Mouse (Mus musculus) midbrain, embryonic 13.5 days (tissue): Measurements from ENCODE around the gene Gnb3. TPM values are rescaled to one million over a fixed set of nuclear protein-coding genes. Genes with fewer than 3 reads are reported as not detected.
"Not testable (repeated sequence)": the region's sequence is repeated elsewhere in the genome, so short reads cannot be mapped to it uniquely, and the experiment has no call there.

ENCODE experiments used
- ATAC-seq: fragments of 200-750 bp; cut with Nextera tagmentation; 2 replicates; pipeline ENCODE4 v1.8.0; 2017; ENCODE audit warnings: mild to moderate bottlenecking, moderate TSS enrichment, moderate library complexity
- H3K27ac ChIP-seq: fragments of 300-500 bp; sonication (generic); 2 replicates; pipeline ENCODE4 v1.5.1; 2015; ENCODE audit warnings: inconsistent platforms, mild to moderate bottlenecking, moderate library complexity
- H3K27me3 ChIP-seq: fragments of 300-500 bp; sonication (generic); 2 replicates; pipeline ENCODE4 v1.6.1; 2015; ENCODE audit warnings: mild to moderate bottlenecking, inconsistent platforms
- H3K36me3 ChIP-seq: fragments of 300-500 bp; sonication (generic); 2 replicates; pipeline ENCODE4 v1.6.1; 2015; ENCODE audit warnings: mild to moderate bottlenecking, inconsistent platforms
- H3K4me1 ChIP-seq: fragments of 300-500 bp; sonication (generic); replicated peaks from 2 replicates; pipeline ENCODE4 v1.6.1; 2015; ENCODE audit warnings: inconsistent platforms
- H3K4me2 ChIP-seq: fragments of 300-500 bp; sonication (generic); replicated peaks from 2 replicates; pipeline ENCODE4 v1.6.1; 2015; ENCODE audit warnings: moderate library complexity, mild to moderate bottlenecking, inconsistent platforms
- H3K4me3 ChIP-seq: fragments of 300-500 bp; sonication (generic); replicated peaks from 2 replicates; pipeline ENCODE4 v1.5.1; 2015; ENCODE audit warnings: mild to moderate bottlenecking, inconsistent platforms
- H3K9ac ChIP-seq: fragments of 300-500 bp; sonication (generic); replicated peaks from 2 replicates; pipeline ENCODE4 v1.6.1; 2015; ENCODE audit warnings: mild to moderate bottlenecking, inconsistent platforms
- H3K9me3 ChIP-seq: fragments of 300-500 bp; sonication (generic); 2 replicates; pipeline ENCODE4 v1.6.1; 2016; ENCODE audit warnings: mild to moderate bottlenecking, inconsistent platforms
- WGBS: fragments of 180-500 bp; shearing (Covaris S2); methylation state at CpG from one replicate; pipeline ENCODE4 v1.1.7; 2015; 5-methylcytosine and 5-hydroxymethylcytosine counted together
- polyA plus RNA-seq: library from polyadenylated mRNA; unstranded; fragments of >200 nt; fragmentation: Nextera tagmentation; extraction: Ambion mirVana; gene quantifications from 2 replicates; pipeline ENCODE4 v1.2.1, GENCODE M21; 2015

Gene Gnb3
- polyA plus RNA-seq, 1 experiment from 2014 or later = 7.5 TPM

GRCm38 (mm10) chr6:124813496-124813895, 26.6 kb downstream of the Gnb3 start:
- Histone ChIP-seq H3K9me3 (no peaks in the 10 kb centered on the region), H3K9ac (peak overlapping the region; percentile 80), H3K4me3 (peak overlapping the region; percentile 63), H3K4me2 (peak overlapping the region; percentile 88), H3K36me3 (peaks cover 51% of the 10 kb centered on the region), H3K27ac (peak overlapping the region; percentile 83), H3K4me1 (peaks cover 51% of the 10 kb centered on the region), H3K27me3 (no peaks in the 10 kb centered on the region)
- 0% methylated on average over 18 of the region's 18 CpGs for WGBS
- peak; percentile 69 for ATAC-seq

- WGBS = 17% methylated on average over 9 of the region's 9 CpGs
- H3K36me3 ChIP-seq = peaks cover 45% of the 10 kb centered on the region
- peak overlapping the region; percentile 83 for H3K27ac ChIP-seq
- peak overlapping the region; percentile 63 for H3K4me3 ChIP-seq
- H3K9me3 ChIP-seq = no peaks in the 10 kb centered on the region
- no peaks in the 10 kb centered on the region for H3K27me3 ChIP-seq
- peaks cover 56% of the 10 kb centered on the region for H3K4me1 ChIP-seq
- H3K4me2 ChIP-seq = peak overlapping the region; percentile 88
- no peak for ATAC-seq
- H3K9ac ChIP-seq = peak overlapping the region; percentile 80
Observed at GRCm38 (mm10) chr6:124812848-124813247, 27.2 kb downstream of the Gnb3 start.

- Histone ChIP-seq H3K9me3 (no peaks in the 10 kb centered on the region), H3K36me3 (peaks cover 36% of the 10 kb centered on the region), H3K27ac (no peak overlapping the region), H3K27me3 (no peaks in the 10 kb centered on the region), H3K4me3 (peak overlapping the region; percentile 63), H3K4me2 (peak overlapping the region; percentile 88), H3K4me1 (peaks cover 56% of the 10 kb centered on the region), H3K9ac (peak overlapping the region; percentile 80; the same call in 1 of the 2 replicates)
- WGBS = 87% methylated on average over 24 of the region's 24 CpGs
- no peak for ATAC-seq
Observed at GRCm38 (mm10) chr6:124811701-124812560, 28.1 kb downstream of the Gnb3 start.

- 88% methylated on average over 4 of the region's 4 CpGs for WGBS
- no peak for ATAC-seq
- H3K4me3 ChIP-seq = no peak overlapping the region
- no peaks in the 10 kb centered on the region for H3K9me3 ChIP-seq
- no peak overlapping the region for H3K9ac ChIP-seq
- H3K27me3 ChIP-seq = no peaks in the 10 kb centered on the region
- no peak overlapping the region for H3K4me2 ChIP-seq
- H3K27ac ChIP-seq = no peak overlapping the region
- H3K36me3 ChIP-seq = peaks cover 30% of the 10 kb centered on the region
- peaks cover 61% of the 10 kb centered on the region for H3K4me1 ChIP-seq
Observed at GRCm38 (mm10) chr6:124811403-124811665, 28.7 kb downstream of the Gnb3 start.

- not testable (repeated sequence) for H3K9me3 ChIP-seq, ATAC-seq, H3K27me3 ChIP-seq, H3K9ac ChIP-seq, H3K4me3 ChIP-seq, H3K4me2 ChIP-seq, H3K27ac ChIP-seq
- H3K36me3 ChIP-seq = peaks cover 24% of the 10 kb centered on the region
- H3K4me1 ChIP-seq = peaks cover 67% of the 10 kb centered on the region
- 86% methylated on average over 11 of the region's 11 CpGs for WGBS
Observed at GRCm38 (mm10) chr6:124810566-124811402, 29.3 kb downstream of the Gnb3 start.

GRCm38 (mm10) chr6:124809775-124810538, 30.1 kb downstream of the Gnb3 start:
- Histone ChIP-seq H3K9ac (peak overlapping the region; percentile 71), H3K27ac (peak overlapping the region; percentile 74)

GRCm38 (mm10) chr6:124809052-124809774, 30.9 kb downstream of the Gnb3 start:
- no peaks in the 10 kb centered on the region for H3K9me3 ChIP-seq
- H3K9ac ChIP-seq = peak overlapping the region; percentile 71
- peaks cover 64% of the 10 kb centered on the region for H3K4me1 ChIP-seq
- under 1% methylated on average over 35 of the region's 35 CpGs for WGBS
- peak overlapping the region; percentile 74 for H3K27ac ChIP-seq
- ATAC-seq = peak; percentile 14
- no peaks in the 10 kb centered on the region for H3K27me3 ChIP-seq
- H3K4me2 ChIP-seq = peak overlapping the region; percentile 96
- peak overlapping the region; percentile 54 for H3K4me3 ChIP-seq
- H3K36me3 ChIP-seq = peaks cover 14% of the 10 kb centered on the region

More at GRCm38 (mm10) chr6:124809775-124810538, 30.1 kb downstream of the Gnb3 start:
- WGBS = 44% methylated on average over 14 of the region's 14 CpGs
- no peaks in the 10 kb centered on the region for H3K27me3 ChIP-seq
- peaks cover 72% of the 10 kb centered on the region for H3K4me1 ChIP-seq
- peak; percentile 1; the same call in 1 of the 2 replicates for ATAC-seq
- no peaks in the 10 kb centered on the region for H3K9me3 ChIP-seq
- peaks cover 16% of the 10 kb centered on the region for H3K36me3 ChIP-seq
- peak overlapping the region; percentile 54 for H3K4me3 ChIP-seq
- H3K4me2 ChIP-seq = peak overlapping the region; percentile 96

- peak within 1 kb of the TSS; percentile 74 for H3K27ac ChIP-seq
- H3K4me3 ChIP-seq = peak within 1 kb of the TSS; percentile 54
- H3K36me3 ChIP-seq = peaks cover 14% of the 10 kb centered on the region
- H3K4me2 ChIP-seq = peak within 1 kb of the TSS; percentile 96
- ATAC-seq = peak; percentile 31
- H3K4me1 ChIP-seq = peaks cover 60% of the 10 kb centered on the region
- H3K9me3 ChIP-seq = no peaks in the 10 kb centered on the region
- WGBS = 4% methylated on average over 29 of the region's 29 CpGs
- peak within 1 kb of the TSS; percentile 71 for H3K9ac ChIP-seq
- no peaks in the 10 kb centered on the region for H3K27me3 ChIP-seq
Observed at GRCm38 (mm10) chr6:124808358-124809012, 31.6 kb downstream of the Gnb3 start, which contains the start of gene Spsb2. Gene Spsb2 (plus strand): TSS chr6:124808661.

GRCm38 (mm10) chr6:124807986-124808357, 32.1 kb downstream of the Gnb3 start:
- Histone ChIP-seq H3K9me3 (no peaks in the 10 kb centered on the region), H3K9ac (no peak overlapping the region), H3K27me3 (no peaks in the 10 kb centered on the region), H3K27ac (peak overlapping the region; percentile 74; the same call in 1 of the 2 replicates), H3K4me3 (peak overlapping the region; percentile 54; the same call in 1 of the 2 replicates), H3K4me1 (peaks cover 55% of the 10 kb centered on the region), H3K4me2 (peak overlapping the region; percentile 96), H3K36me3 (peaks cover 14% of the 10 kb centered on the region)
- WGBS = 87% methylated on average over 6 of the region's 6 CpGs
- no peak for ATAC-seq

GRCm38 (mm10) chr6:124807366-124807765, 32.7 kb downstream of the Gnb3 start:
- H3K27ac ChIP-seq = no peak overlapping the region
- 94% methylated on average over 4 of the region's 4 CpGs for WGBS
- ATAC-seq = no peak
- no peak overlapping the region for H3K4me2 ChIP-seq
- H3K4me3 ChIP-seq = no peak overlapping the region
- no peak overlapping the region for H3K9ac ChIP-seq
- H3K4me1 ChIP-seq = peaks cover 49% of the 10 kb centered on the region
- peaks cover 12% of the 10 kb centered on the region for H3K36me3 ChIP-seq
- H3K27me3 ChIP-seq = peaks cover 3% of the 10 kb centered on the region
- no peaks in the 10 kb centered on the region for H3K9me3 ChIP-seq
